Mouse (Mus musculus): ENCODE data around the gene 2310034G01Rik.

Gene 2310034G01Rik

DNA sequence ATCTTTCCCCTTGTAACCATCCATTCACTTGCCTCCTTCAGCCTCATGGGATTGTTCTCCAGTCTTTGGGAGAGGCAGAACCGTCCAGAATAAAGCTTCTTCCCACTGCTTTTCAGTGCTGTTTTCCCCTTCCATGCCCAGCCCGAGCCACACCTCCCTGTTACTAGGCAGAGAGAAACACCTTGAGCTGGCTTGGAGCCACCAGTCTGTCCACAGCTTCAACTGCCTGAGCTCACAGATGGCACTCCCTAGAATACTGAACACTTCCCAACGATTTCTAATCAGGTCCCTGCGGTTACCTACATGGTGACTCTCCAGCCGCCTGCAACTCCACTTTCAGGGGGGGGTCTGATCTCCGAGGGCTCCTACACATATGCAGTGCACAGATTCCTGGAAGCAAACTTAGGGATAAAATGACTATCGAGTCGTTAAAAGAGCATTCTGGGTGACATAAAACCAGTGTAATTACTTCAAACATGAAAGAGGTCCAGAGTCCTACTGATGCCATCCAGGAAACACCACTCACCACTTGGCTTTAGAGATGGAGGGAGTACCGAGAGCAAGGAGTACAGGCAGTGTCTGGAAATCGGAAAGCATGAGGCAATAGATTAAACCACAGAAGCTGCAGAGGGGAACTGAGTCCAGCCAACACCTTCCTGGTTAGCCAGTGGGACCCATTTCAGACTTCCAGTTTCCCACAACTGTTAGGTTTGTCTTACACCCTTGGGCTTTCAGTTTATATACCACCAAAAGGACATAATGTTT is at the start of gene 2310034G01Rik:
TSS of gene 2310034G01Rik (minus strand) at position 135 of the 765 bp plus-strand sequence.
- no peak for DNase-seq (ENCODE audit: low spot score)

DNA sequence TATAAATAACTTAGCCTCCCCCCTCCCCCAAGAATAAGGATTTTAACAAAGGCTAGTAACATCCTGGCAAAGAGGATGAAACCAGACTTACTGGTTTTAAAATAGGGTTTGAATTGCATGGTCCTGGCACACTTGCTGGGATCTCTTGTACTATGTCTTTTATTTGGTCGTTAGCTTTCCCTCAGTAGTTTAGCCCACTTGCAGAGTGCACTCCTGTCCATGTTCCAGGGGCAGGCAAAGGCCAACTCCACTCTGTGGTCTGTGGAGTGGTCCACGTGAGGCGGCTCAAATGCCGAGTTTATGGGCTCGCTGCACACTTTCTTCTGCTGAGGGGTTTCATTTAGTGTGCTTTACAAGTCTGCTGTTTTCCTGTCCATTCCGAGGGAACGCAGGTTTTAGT is 49.8 kb upstream of the 2310034G01Rik start:
- no peak for DNase-seq (ENCODE audit: low spot score)

DNA sequence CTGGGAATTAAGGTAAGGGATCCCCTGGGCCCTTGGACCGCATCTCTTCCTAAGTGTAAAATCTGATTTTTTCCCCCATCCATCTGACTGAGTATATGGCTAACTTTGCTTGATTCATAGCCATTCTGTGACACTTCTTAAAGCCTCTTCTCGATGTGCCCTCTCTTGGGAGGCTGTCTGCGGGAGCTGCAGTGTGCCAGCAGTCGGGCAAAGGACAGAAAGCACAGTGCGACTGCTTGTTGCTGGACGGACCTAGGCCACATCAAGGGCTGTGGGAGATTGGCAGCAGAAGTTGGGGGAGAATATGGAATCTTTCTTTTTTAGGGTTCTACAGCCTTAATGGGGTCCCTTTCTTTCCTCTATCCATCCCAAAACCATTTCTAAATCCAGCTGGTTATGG is 49.3 kb upstream of the 2310034G01Rik start:
- DNase-seq (ENCODE audit: low spot score), result no peak

DNA sequence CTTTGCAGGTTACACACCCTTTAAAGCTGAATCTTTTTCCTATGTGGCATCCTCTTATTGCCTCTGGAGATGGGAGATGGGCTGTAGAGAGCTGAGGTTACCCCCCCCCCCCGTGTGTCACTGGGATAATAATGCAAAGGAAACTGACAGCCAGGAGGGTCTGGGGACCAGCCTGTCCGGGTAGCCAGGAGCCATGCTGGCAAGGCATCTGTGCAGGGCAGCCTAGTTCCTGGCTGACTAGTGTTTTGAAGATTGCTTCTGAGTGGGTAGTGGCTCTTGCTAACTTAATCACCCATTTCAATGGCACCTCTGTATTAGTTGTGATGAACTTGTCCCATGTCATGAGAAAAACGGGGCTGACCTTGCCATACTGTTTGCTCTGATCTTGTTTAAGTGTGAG is 48.3 kb upstream of the 2310034G01Rik start:
- no peak for DNase-seq (ENCODE audit: low spot score)

DNA sequence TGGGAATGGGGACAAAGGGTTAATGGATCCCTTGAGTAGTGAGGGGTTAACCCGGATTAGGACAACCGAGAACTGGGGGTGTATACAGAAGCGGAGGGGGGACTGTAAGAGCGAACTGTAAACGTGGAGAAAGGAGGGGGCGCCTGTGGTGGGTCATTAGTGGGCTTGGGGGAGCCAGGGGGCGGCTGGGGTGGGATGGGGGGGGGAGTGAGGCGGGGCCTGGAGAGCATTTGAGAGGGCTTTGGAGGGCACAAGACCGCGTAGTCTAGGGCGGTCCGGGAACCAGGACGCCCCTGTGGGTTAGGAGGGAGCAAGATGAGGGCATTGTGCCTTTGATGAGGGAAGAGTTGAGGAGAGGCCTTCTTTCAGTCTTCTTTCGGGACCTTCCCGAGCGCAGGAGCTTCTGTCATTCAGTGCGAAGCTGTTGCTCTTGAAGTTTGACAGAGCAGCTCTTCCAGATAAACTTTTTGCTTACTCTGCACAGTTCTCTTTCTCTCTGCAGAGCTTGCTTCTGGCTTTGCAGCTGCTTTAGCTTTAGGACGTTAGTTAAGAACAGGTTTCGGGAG is 47.4 kb upstream of the 2310034G01Rik start:
- DNase-seq (ENCODE audit: low spot score), result peak; percentile 29

DNA sequence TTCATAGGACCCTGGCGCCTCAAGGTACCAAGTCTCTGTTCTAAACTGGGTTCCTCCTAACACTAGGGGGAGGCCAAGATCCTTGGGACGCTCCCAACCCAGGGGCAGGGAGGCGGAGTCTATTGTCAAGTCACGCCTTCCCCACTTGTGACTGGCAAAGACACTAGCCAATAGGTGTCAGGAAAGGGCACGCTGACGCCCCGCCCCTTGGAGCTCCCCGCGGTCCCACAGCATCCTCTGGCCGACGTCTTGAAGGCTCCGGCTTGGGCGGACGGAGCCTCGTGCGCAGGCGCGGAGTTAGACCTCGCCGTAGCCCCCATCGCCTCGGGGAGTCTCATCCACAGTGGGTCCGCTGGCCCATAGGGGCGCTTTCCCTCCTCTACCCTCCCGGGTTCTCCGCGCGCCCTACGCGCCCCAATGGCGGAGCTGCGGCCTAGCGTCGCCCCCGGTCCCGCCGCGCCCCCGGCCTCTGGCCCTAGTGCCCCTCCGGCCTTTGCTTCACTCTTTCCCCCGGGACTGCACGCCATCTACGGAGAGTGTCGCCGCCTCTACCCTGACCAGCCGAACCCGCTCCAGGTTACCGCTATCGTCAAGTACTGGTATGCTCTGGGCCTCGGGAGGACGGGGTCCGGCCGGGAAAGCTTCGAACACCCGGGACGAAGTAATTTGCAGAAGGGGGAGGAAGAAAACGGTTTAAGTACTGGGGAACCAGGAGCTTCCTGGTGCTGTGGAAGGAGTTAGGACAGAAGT is 46.8 kb upstream of the 2310034G01Rik start, which contains the start of gene Sufu:
TSS of gene Sufu (plus strand) at position 211 of the 750 bp plus-strand sequence.
- peak; percentile 97 for DNase-seq (ENCODE audit: low spot score)

DNA sequence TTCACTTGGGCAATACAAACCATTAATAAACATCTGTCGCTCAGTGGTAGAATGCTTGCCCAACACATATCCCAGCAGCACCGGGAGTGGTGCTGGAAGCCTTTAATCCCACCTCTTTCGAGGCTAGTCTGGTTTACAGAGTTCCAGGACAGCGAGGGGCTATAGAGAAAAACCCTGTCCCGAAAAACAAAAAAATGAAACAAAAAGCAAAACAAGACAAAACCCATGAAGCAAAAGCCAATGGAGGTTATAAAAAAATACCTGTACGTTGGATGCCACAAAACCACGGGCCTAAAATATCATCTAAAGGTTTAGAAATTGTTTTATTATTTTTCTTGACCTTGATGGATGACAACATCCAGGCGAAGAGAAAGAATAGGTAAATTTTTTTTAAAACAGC is 46.0 kb upstream of the 2310034G01Rik start:
- no peak for DNase-seq (ENCODE audit: low spot score)

DNA sequence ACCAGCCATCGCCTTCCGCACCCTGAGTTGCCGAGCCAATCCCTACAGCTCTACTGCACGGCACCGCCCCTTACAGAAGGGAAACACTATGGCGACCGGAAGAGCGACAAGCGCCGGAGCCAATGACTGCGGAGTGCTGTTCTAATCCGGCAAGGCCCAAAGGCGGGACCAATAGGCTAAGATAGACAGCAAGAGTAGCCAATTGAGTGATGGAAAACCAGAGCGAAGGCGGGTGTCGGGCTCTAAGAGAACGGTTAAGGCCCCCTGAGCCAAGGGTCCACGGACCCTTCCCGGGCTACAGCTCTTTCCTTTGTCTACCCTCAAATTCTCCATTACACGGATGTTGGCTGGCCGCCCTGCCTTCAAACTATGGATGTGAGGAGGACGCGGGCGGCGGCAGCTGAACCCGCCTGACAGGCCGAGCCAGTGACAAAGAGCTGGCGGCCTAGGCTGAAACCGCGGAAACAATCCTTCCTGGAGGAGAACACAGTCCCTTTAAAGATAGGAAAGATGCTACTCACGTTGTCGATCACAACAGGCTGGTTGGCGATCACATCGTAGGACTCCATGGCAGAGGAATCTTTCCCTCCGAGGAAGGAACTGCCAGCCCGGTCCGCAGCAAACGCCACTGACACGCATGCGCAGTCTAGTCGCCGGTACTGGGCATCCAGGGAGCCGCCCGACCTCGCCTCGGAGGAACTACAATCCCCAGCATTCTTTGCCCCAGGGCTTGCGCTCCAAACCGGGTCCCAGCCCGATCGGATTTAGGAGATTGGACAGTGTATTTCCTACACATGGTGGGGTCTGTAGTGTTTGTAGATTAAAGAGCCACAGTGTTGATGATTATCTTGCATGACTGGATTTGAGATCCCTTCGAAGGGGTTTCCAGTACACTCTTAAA is 45.3 kb upstream of the 2310034G01Rik start, which contains the start of gene Actr1a:
TSS of gene Actr1a (minus strand) at position 640 of the 901 bp plus-strand sequence.
- peak; percentile 98 for DNase-seq (ENCODE audit: low spot score)

DNA sequence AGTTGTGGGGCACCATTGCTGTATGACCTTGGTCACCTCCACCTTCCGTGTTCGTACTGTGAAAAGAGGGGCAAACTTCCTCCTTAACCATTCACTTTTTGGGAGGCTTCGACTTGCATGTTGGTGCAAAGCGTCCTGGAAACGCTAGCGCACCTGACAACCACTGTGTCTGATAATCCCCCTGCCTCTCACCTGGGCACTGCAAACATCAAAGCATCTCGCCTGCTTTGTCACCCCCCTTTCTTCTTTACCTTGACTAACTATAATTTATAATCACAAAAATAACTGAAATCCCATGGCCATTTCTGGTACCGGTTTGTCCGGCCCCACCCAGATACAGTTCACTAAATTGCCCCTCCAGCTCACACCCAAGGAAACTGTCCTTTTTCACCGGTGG is 44.6 kb upstream of the 2310034G01Rik start:
- DNase-seq (ENCODE audit: low spot score), result no peak

DNA sequence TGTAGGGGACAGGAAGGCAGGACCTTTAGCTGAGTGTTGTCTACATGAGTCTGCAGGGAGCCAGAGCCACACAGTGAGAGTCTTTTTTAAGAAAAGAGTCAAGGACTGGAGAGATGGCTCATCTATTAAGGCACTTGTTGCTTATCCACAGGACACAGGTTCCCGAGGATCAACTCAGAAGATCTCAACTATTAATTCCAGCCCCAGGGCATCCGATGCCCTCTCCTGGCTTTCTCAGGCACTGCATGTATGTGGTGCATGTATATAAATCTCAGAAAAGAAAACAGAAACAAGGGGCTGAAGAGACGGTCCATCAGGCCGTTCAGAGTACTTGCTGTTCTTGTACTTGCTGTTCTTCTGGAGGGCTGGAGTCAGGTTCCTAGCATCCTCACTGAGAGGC is 41.9 kb upstream of the 2310034G01Rik start:
- DNase-seq (ENCODE audit: low spot score), result peak; percentile 63

DNA sequence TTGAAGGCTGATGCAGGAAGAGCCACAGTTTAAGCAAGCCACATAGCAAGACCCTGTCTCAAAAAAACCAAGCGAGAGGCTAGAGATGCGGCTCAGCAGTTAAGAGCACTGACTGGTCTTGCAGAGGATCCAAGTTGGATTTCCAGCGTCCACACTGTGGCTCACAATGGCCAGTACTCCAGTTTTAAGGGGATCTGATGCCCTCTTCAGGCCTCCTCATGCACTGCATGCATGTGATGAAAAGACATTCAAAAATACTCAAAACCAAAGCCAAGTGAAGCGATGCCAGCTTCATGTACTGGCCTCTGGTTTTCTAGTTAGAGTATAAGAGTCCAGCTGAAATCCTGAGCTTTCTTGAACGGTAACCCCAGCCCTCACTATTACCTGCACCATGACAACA is 39.8 kb upstream of the 2310034G01Rik start:
- DNase-seq (ENCODE audit: low spot score), result no peak

DNA sequence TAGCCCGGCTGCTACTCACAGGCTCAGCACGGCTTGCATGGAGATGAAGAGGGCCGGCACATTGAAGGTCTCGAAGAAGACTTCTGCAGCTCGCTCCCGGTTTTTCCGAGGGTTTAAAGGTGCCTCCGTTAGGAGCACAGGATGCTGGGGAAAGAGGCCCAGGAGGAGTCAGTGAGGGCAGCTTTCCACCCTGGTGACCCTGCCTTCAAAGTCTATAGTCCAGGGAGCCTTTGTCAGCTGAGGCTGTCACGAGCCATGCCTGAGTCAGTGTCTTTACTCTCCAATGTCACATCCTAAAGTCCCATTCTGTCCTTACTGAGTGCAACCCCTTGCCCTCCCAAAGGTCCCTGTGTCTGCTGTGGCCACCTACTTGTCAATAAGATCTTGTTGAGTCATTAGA is 32.2 kb upstream of the 2310034G01Rik start:
- DNase-seq (ENCODE audit: low spot score), result no peak

DNA sequence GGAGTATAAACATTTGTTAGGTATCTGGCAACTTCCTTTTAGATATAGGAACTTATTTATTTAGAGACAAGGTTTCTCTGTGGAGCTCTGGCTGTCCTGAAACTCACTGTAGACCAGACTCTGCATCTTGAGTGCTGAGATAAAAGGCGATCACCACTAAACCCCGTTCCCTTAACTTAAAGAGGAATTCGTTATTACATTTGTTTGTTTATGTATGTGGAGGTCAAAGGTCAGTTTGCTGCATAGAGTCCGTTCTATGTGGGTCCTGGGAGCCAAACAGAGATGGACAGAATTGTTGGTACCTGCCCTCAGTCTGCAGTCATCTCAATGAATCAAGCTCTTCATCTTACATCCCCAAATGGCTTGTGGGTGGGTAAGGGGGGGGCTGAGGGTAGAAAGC is 25.8 kb upstream of the 2310034G01Rik start:
- no peak for DNase-seq (ENCODE audit: low spot score)

DNA sequence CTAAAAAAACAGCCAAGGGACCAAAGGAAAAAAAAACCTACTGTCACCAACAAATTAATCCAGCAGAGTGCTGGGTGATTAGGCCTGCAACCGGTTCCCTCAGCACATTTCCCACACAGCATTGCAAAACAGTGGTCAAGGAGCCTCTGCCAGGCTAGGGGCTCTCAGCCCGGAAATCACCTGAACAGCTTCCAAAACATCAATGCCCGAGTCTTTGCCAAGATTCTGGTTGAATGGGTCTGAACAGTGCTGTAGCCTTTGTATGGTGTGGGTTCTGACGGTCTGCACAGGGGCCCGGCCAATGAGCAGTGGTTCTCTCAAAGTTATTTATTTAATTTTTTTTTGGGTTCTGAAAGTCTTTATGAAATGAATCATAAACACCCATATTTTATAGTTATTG is 25.4 kb upstream of the 2310034G01Rik start:
- DNase-seq (ENCODE audit: low spot score), result no peak

DNA sequence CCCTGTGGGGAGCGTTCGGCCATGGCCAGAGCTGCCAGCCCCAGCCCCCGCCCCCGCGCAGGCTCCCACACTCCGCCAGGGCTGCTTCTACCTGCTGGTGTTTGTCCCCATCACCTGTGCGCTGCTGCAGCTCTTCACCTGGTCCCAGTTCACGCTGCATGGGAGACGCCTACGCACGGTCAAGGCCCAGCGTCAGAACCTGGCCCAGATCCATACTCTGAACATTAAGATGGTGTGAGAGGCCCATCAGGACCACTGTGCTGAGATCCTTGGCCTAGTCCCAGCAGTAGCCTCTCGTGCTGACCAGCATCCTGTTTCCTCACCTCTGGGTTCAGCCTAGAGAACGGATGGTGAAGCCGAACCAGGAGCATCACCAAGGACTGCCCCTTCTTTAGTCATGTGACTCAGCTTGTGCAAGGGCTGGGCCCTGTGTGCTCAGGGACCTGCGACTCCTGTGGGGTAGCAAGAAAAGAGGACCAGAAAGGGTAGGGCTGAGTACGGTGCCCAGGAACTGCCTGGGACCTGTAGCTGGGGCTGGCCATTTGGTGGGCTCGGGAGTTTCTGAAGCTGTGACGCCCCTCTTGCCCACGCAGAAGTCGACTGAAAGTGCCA is 24.5 kb upstream of the 2310034G01Rik start:
- no peak for DNase-seq (ENCODE audit: low spot score)

DNA sequence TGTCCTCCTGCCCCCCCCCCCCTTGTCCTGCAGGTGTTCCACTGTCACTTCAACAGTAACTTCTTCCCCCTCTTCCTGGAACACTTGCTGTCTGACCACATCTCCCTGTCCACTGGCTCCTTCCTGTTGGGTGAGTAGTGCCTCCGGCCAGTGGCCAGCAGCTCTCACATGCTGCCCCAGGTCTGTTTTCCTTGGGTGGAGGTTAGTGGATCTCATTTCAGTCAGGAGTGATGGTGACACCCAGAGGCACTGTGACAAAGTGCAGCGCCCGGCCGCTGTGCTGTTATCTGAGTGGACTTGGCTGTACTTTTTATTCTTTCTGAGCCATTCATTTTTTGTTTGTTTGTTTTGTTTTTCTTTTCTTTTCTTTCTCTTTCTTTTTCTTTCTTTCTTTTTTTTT is 19.1 kb upstream of the 2310034G01Rik start:
- peak; percentile 73 for DNase-seq (ENCODE audit: low spot score)

DNA sequence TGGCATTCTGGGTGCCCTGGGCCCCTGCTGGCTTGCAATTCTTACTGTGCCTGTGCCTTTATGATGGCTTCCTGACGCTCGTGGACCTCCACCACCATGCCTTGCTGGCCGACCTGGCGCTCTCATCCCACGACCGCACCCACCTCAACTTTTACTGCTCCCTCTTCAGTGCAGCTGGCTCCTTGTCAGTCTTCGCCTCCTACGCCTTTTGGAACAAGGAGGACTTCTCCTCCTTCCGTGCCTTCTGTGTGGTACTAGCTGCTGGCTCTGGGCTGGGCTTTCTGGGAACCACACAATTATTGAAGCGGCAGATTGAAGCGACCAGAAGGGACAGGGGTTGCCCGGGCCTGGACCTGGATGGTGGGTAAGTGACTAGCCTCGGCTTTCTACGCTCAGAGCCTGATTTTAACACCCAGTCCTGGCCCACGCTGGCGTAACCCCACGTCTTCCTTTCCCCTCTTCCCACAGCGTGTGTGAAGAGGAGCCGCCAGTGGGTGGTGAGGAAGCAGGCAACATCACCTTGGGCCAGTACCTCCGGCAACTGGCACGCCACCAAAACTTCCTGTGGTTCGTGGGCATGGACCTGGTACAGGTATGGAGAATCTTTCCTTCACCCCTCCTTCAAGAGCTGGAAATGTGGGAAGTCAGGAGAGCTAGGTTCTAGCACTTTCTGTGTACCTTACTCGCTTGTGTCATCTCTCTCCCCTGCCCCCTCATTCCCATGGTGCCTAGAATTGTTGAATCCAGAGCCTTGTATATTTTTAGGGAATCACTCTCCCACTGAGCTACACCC is 17.9 kb upstream of the 2310034G01Rik start:
- DNase-seq (ENCODE audit: low spot score), result no peak

DNA sequence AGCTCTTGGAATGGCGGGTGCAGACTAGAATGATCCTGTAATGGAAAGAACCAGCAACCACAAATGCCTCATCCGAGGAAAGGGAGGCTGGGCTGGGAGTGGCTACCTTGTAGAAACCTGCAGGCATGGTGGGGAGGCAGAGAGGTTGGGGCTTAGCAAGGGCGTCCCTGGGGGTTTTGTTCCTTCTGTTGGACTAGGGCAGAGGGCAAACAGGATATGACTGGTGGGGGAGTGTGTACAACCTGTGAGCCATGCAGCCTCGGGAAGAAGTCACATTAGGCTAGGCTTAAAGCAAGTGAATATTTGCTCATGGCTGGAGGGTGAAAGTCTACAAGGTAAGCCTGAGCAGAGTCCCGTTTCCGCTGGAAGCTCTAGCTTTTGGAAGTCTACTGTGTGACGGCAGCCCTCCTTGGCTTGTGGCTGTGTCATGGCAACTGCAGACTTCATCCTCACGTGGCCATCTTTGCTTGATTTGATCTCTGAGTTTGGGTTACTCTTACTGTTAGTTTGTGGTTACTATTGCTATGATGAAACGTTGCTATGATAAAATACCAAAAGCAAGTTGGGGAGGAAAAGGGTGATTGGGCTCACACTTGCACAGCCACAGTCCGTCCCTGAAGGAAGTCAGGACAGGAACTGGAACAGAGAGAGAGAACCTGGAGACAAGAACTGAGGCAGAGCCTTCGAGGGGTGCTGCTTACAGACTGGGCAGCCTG is 13.3 kb upstream of the 2310034G01Rik start:
- DNase-seq (ENCODE audit: low spot score), result no peak

DNA sequence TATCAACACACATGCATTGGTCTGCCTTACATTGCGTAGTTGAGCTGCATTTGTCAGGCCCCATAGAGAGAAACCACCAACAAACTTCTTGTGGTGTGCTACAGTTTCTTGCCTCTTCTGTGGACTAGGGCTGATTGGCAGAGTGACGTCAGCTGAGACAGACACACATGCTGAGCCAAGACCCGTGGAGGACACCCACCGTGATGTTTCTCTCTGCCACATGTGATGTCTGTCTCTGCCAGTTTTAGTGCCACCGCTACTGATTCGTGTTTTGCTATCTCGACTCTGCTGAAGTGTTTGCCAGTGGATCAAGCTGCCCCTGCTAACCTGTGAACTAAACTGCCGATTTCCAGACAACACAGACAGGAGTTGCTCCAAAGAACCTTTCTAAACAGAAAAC is 12.0 kb upstream of the 2310034G01Rik start:
- no peak for DNase-seq (ENCODE audit: low spot score)

DNA sequence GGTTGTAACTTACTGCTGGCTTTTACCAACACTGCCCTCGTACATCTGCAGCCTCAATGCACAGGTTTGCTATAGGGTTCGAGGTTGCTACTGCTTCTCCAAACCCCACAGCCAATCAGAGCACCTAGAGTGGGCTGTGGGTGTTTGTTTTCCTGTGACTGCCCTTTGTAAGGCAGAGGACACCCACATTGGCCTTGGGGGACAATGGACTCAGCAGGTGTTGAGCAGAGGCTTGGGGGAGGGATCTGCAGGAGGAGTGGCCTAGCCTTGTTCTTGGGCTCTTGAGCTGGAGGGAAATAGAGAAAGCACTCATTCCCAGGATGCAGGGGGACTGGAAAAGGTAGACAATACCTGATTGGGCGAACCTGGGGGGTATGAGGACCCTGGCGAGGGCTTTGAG is 8.3 kb upstream of the 2310034G01Rik start:
- DNase-seq (ENCODE audit: low spot score), result no peak

Data from MN1 (cell line).